In the genomic region with DNA sequence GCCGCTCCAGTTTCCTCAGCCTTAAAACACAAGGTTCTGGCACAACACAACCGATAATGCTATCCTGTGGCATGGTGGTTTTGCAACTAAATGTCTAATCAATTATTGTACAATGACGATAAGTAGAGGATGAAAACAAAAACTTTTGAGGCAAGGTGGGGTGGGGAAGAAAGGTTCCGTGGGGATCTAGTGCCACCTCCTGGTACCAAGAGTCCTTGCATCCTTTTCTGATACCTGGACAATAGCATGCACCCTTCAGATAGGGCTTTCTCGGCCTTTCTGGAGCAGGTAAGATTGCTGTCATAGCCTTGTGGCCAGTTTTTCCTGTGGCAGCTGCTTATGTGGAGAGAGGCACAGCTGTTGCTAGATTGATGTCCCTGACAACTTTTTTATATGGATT, we compare ENCODE assay signal across 8 mouse cellular contexts. TPM values are rescaled to one million over a fixed set of nuclear protein-coding genes. Genes with fewer than 3 reads are reported as not detected.
DNase-seq lines count a peak whose midpoint lies in the region; ATAC-seq and TF ChIP-seq lines count a peak whose summit lies in the region.
"Had no signal": no experiment of that assay in that cellular context is flagged by ENCODE, and none has a peak within 500 bp of the region (broad histone marks: within the 10 kb centered on the region; RNA-seq: fewer than 3 reads in every experiment).

No protein-coding gene starts in this region.

- no peaks in the 10 kb centered on the region for H3K27me3 ChIP-seq in liver, embryonic 12.5 days (replicated peaks)
- H3K27me3 ChIP-seq in intestine, postnatal 0 days (replicated peaks; ENCODE audit: control insufficient read depth, insufficient read depth, low read length), result no peaks in the 10 kb centered on the region
- H3K27me3 ChIP-seq in lung, postnatal 0 days (replicated peaks; ENCODE audit: insufficient read depth, low read length), result no peaks in the 10 kb centered on the region
- H3K27me3 ChIP-seq: midbrain, embryonic 12.5 days had no signal

- no peak overlapping the region for H3K4me2 ChIP-seq in liver, embryonic 12.5 days
- H3K4me2 ChIP-seq in intestine, postnatal 0 days (replicated peaks; ENCODE audit: low read depth), result no peak overlapping the region
- H3K4me2 ChIP-seq in lung, postnatal 0 days (replicated peaks; ENCODE audit: low read depth, low read length), result no peak overlapping the region
- H3K4me2 ChIP-seq: midbrain, embryonic 12.5 days had no signal

- WGBS in liver, embryonic 12.5 days (ENCODE audit: insufficient replicate concordance), result 28% methylated on average over 5 of the region's 5 CpGs
- WGBS in intestine, postnatal 0 days, result 27% methylated on average over 5 of the region's 5 CpGs
- WGBS in lung, postnatal 0 days, result 24% methylated on average over 5 of the region's 5 CpGs

- H3K9ac ChIP-seq in liver, embryonic 12.5 days, result no peak overlapping the region
- H3K9ac ChIP-seq in intestine, postnatal 0 days (ENCODE audit: low read depth, low read length), result no peak overlapping the region
- no peak overlapping the region for H3K9ac ChIP-seq in lung, postnatal 0 days (replicated peaks; ENCODE audit: low read depth)
- H3K9ac ChIP-seq: midbrain, embryonic 12.5 days had no signal

- H3K9me3 ChIP-seq in liver, embryonic 12.5 days (replicated peaks), result no peaks in the 10 kb centered on the region
- H3K9me3 ChIP-seq in intestine, postnatal 0 days (ENCODE audit: control insufficient read depth), result no peaks in the 10 kb centered on the region
- no peaks in the 10 kb centered on the region for H3K9me3 ChIP-seq in lung, postnatal 0 days (ENCODE audit: low read length)
- H3K9me3 ChIP-seq: midbrain, embryonic 12.5 days had no signal

- no peak for TF ChIP-seq POLR2A in brain, embryonic 14.5 days (IDR thresholded peaks at IDR 0.05; ENCODE audit: borderline replicate concordance, extremely low read depth, insufficient read depth, insufficient read length, poor library complexity, severe bottlenecking)

- no peaks in the 10 kb centered on the region for H3K4me1 ChIP-seq in liver, embryonic 12.5 days
- H3K4me1 ChIP-seq in intestine, postnatal 0 days (replicated peaks; ENCODE audit: control insufficient read depth, insufficient read depth, low read length), result no peaks in the 10 kb centered on the region
- no peaks in the 10 kb centered on the region for H3K4me1 ChIP-seq in lung, postnatal 0 days (ENCODE audit: insufficient read depth, low read depth, low read length)
- H3K4me1 ChIP-seq: midbrain, embryonic 12.5 days had no signal

- H3K4me3 ChIP-seq in liver, embryonic 12.5 days, result no peak overlapping the region
- H3K4me3 ChIP-seq in intestine, postnatal 0 days (ENCODE audit: low read depth, low read length), result no peak overlapping the region
- no peak overlapping the region for H3K4me3 ChIP-seq in lung, postnatal 0 days (ENCODE audit: low read depth, low read length)
- H3K4me3 ChIP-seq: midbrain, embryonic 12.5 days had no signal

- DNase-seq in liver, result peak; percentile 6
- DNase-seq in Muller cell, postnatal 12 days (ENCODE audit: inconsistent ontology term), result peak; percentile 51
- peak; percentile 35 for DNase-seq in brain, embryonic 14.5 days (ENCODE audit: low read depth)
- peak; percentile 64 for DNase-seq in lung, postnatal 0 days (ENCODE audit: low spot score)
- DNase-seq in testis, postnatal 10 days (ENCODE audit: low spot score), result peak; percentile 46

- H3K27ac ChIP-seq in liver, embryonic 12.5 days, result no peak overlapping the region
- H3K27ac ChIP-seq in intestine, postnatal 0 days (ENCODE audit: low read depth, low read length), result no peak overlapping the region
- no peak overlapping the region for H3K27ac ChIP-seq in lung, postnatal 0 days (ENCODE audit: low read length)
- H3K27ac ChIP-seq: midbrain, embryonic 12.5 days had no signal

- no peak for ATAC-seq in liver, embryonic 12.5 days
- ATAC-seq in intestine, postnatal 0 days, result no peak
- ATAC-seq in lung, postnatal 0 days, result peak; percentile 57

- peak; percentile 73; the same call in 1 of the 2 replicates for TF ChIP-seq CTCF in brain, embryonic 14.5 days (IDR thresholded peaks at IDR 0.05; ENCODE audit: borderline replicate concordance, extremely low read depth, insufficient read depth, insufficient read length)
- TF ChIP-seq CTCF in intestine, postnatal 0 days (IDR thresholded peaks at IDR 0.05; ENCODE audit: low read depth), result peak; percentile 86
- TF ChIP-seq CTCF in lung, postnatal 0 days (IDR thresholded peaks at IDR 0.05), result peak; percentile 90

- H3K36me3 ChIP-seq in liver, embryonic 12.5 days, result no peaks in the 10 kb centered on the region
- H3K36me3 ChIP-seq in intestine, postnatal 0 days (ENCODE audit: control insufficient read depth, insufficient read depth), result no peaks in the 10 kb centered on the region
- H3K36me3 ChIP-seq in lung, postnatal 0 days (ENCODE audit: insufficient read depth, low read length), result no peaks in the 10 kb centered on the region
- H3K36me3 ChIP-seq: midbrain, embryonic 12.5 days had no signal

- no peak for TF ChIP-seq EP300 in lung, postnatal 0 days (IDR thresholded peaks at IDR 0.05)

RNA-seq across cellular contexts. Expression of gene Rptn, which starts 13.5 kb away (rescaled TPM):
- polyA plus RNA-seq in liver, embryonic 12.5 days (2016; fragmentation: Nextera tagmentation; extraction: Ambion mirVana), result 0.05 and 0.06 TPM in 2 replicates
- polyA plus RNA-seq in brain, embryonic 14.5 days (2012; rRNA removed), result not detected in 2 replicates
- polyA plus RNA-seq in intestine, postnatal 0 days (2015; fragmentation: Nextera tagmentation; extraction: Ambion mirVana), result not detected in 2 replicates
- polyA plus RNA-seq in lung, postnatal 0 days (2015; fragmentation: Nextera tagmentation; extraction: Ambion mirVana), result 0.04 TPM in 1 of 2 replicates, not detected in the other
- polyA plus RNA-seq: midbrain, embryonic 12.5 days had no signal

RNA-seq across cellular contexts. Expression of gene Tchh, which starts 35.1 kb away (rescaled TPM):
- 0.11 and 0.16 TPM in 2 replicates for polyA plus RNA-seq in liver, embryonic 12.5 days (2016; fragmentation: Nextera tagmentation; extraction: Ambion mirVana)
- 0.26 and 0.67 TPM in 2 replicates for polyA plus RNA-seq in brain, embryonic 14.5 days (2012; rRNA removed)
- 2.5 and 3.7 TPM in 2 replicates for polyA plus RNA-seq in intestine, postnatal 0 days (2015; fragmentation: Nextera tagmentation; extraction: Ambion mirVana)
- 4.2 and 5.1 TPM in 2 replicates for polyA plus RNA-seq in lung, postnatal 0 days (2015; fragmentation: Nextera tagmentation; extraction: Ambion mirVana)

Comparison
In these comparisons a context has a peak if more than half of its experiments do, and no peak if none do; other contexts are left out.
1. DNase-seq: peak in every context shown above with its lines; median percentile 64 in lung, postnatal 0 days; 51 in Muller cell, postnatal 12 days; 46 in testis, postnatal 10 days; 35 in brain, embryonic 14.5 days; 6 in liver.